In genomic region chr10:86777614-86778319, GRCm38 (mm10) we compare ENCODE assay signal across 8 mouse cellular contexts. TPM values are rescaled to one million over a fixed set of nuclear protein-coding genes. Genes with fewer than 3 reads are reported as not detected.
A peak's percentile ranks its signal among the peaks of the same experiment; 100 is the strongest.
DNase-seq lines count a peak whose midpoint lies in the region; ATAC-seq lines count a peak whose summit lies in the region.

No protein-coding gene starts in this region.

- peak overlapping the region; percentile 20; the same call in 1 of the 2 replicates for H3K9ac ChIP-seq in limb, embryonic 15.5 days
- H3K9ac ChIP-seq in stomach, embryonic 16.5 days (ENCODE audit: low read length) = peak overlapping the region; percentile 83

- H3K9me3 ChIP-seq in erythroblast, embryonic 14.5 days (ENCODE audit: control insufficient read depth, low read length) = no peaks in the 10 kb centered on the region
- no peaks in the 10 kb centered on the region for H3K9me3 ChIP-seq in limb, embryonic 15.5 days
- H3K9me3 ChIP-seq in stomach, embryonic 16.5 days (replicated peaks; ENCODE audit: control insufficient read depth, low read length) = no peaks in the 10 kb centered on the region

- peaks cover 11% of the 10 kb centered on the region for H3K27me3 ChIP-seq in erythroblast, embryonic 14.5 days (ENCODE audit: control insufficient read depth)
- 0 out of 2 replicates have a peak, but pooled peaks cover 5% of the 10 kb centered on the region for H3K27me3 ChIP-seq in limb, embryonic 15.5 days
- H3K27me3 ChIP-seq in stomach, embryonic 16.5 days (ENCODE audit: control insufficient read depth, insufficient read depth, low read length) = no peaks in the 10 kb centered on the region

- H3K27ac ChIP-seq in limb, embryonic 15.5 days = peak overlapping the region; percentile 73; the same call in 1 of the 2 replicates
- peak overlapping the region; percentile 78 for H3K27ac ChIP-seq in stomach, embryonic 16.5 days (ENCODE audit: low read length)

- H3K4me3 ChIP-seq in erythroblast, embryonic 14.5 days (replicated peaks) = peak overlapping the region; percentile 74
- H3K4me3 ChIP-seq in limb, embryonic 15.5 days = peak overlapping the region; percentile 77
- H3K4me3 ChIP-seq in stomach, embryonic 16.5 days (replicated peaks; ENCODE audit: low read length) = peak overlapping the region; percentile 69

- peak; percentile 12 to 14 for DNase-seq in spleen, postnatal 36 days (ENCODE audit: low spot score in 2 of 2)
- no peak for DNase-seq in spleen, adult 18-20 months
- DNase-seq in right cerebral cortex, adult 2 months (ENCODE audit: low spot score in 2 of 2) = no peak
- no peak for DNase-seq in adrenal gland, postnatal 25 days

- H3K4me2 ChIP-seq in limb, embryonic 15.5 days = peak overlapping the region; percentile 99
- peak overlapping the region; percentile 74 for H3K4me2 ChIP-seq in stomach, embryonic 16.5 days (ENCODE audit: low read depth, low read length)

- H3K36me3 ChIP-seq in erythroblast, embryonic 14.5 days (ENCODE audit: control insufficient read depth) = no peaks in the 10 kb centered on the region
- H3K36me3 ChIP-seq in limb, embryonic 15.5 days = no peaks in the 10 kb centered on the region
- H3K36me3 ChIP-seq in stomach, embryonic 16.5 days (ENCODE audit: control insufficient read depth, insufficient read depth, low read length) = no peaks in the 10 kb centered on the region

- no peak for ATAC-seq in erythroblast, adult 5-6 weeks (replicated peaks; ENCODE audit: low FRiP score, poor library complexity, severe bottlenecking)
- ATAC-seq in limb, embryonic 15.5 days (ENCODE audit: insufficient number of reproducible peaks, low FRiP score, low TSS enrichment, low read depth) = no peak
- ATAC-seq in stomach, embryonic 16.5 days (ENCODE audit: insufficient read depth, low FRiP score) = no peak

- peaks cover 27% of the 10 kb centered on the region for H3K4me1 ChIP-seq in erythroblast, embryonic 14.5 days (ENCODE audit: control insufficient read depth)
- H3K4me1 ChIP-seq in limb, embryonic 15.5 days = peaks cover 20% of the 10 kb centered on the region; the same call in 1 of the 2 replicates
- H3K4me1 ChIP-seq in stomach, embryonic 16.5 days (ENCODE audit: control insufficient read depth, insufficient read depth, low read length) = peaks cover 13% of the 10 kb centered on the region; the same call in 1 of the 2 replicates

- WGBS in limb, embryonic 15.5 days = 46% methylated on average over 19 of the region's 19 CpGs
- WGBS in stomach, embryonic 16.5 days = 53% methylated on average over 19 of the region's 19 CpGs

RNA-seq across cellular contexts. Expression of gene Nt5dc3, which starts 1.0 kb away (rescaled TPM):
- 0.01 and 0.02 TPM in 2 replicates for polyA plus RNA-seq in erythroblast, embryonic 14.5 days (2012)
- total RNA-seq in erythroblast, adult 5-6 weeks (2015; ENCODE audit: low replicate concordance) = 1.3 and 1.5 TPM in 2 replicates
- 0.17 and 0.70 TPM in 2 replicates for total RNA-seq in erythroblast, adult 5-6 weeks (2017; ENCODE audit: low replicate concordance)
- 0.99 and 1.0 TPM in 2 replicates for polyA plus RNA-seq in limb, embryonic 15.5 days (2015; fragmentation: Nextera tagmentation; extraction: Ambion mirVana)
- polyA plus RNA-seq in stomach, embryonic 16.5 days (2015; fragmentation: Nextera tagmentation; extraction: Ambion mirVana) = 1.5 and 1.8 TPM in 2 replicates
- total RNA-seq in adrenal gland, postnatal 25 days (2021) = 37.0 and 43.7 TPM in 2 replicates

RNA-seq across cellular contexts. Expression of gene Gm49358, which starts 14.0 kb away (rescaled TPM):
- not detected in 2 replicates for polyA plus RNA-seq in erythroblast, embryonic 14.5 days (2012)
- total RNA-seq in erythroblast, adult 5-6 weeks (2015; ENCODE audit: low replicate concordance) = not detected in 2 replicates
- total RNA-seq in erythroblast, adult 5-6 weeks (2017; ENCODE audit: low replicate concordance) = 1.2 TPM in 1 of 2 replicates, not detected in the other
- not detected in 2 replicates for polyA plus RNA-seq in limb, embryonic 15.5 days (2015; fragmentation: Nextera tagmentation; extraction: Ambion mirVana)
- not detected in 2 replicates for polyA plus RNA-seq in stomach, embryonic 16.5 days (2015; fragmentation: Nextera tagmentation; extraction: Ambion mirVana)
- 9.5 and 10.1 TPM in 2 replicates for total RNA-seq in adrenal gland, postnatal 25 days (2021)

Comparison
In these comparisons a context has a peak if more than half of its experiments do, and no peak if none do; other contexts are left out.
1. DNase-seq: peak in spleen, postnatal 36 days (2 of 2); none in spleen, adult 18-20 months (0 of 2), right cerebral cortex, adult 2 months (0 of 2) and adrenal gland, postnatal 25 days (single experiment).
2. Peak in every context shown above with its lines, with median percentiles within 50 percentile points of each other: H3K4me3 ChIP-seq.